ENCODE assay signal across 11 mouse cellular contexts in the genomic region with DNA sequence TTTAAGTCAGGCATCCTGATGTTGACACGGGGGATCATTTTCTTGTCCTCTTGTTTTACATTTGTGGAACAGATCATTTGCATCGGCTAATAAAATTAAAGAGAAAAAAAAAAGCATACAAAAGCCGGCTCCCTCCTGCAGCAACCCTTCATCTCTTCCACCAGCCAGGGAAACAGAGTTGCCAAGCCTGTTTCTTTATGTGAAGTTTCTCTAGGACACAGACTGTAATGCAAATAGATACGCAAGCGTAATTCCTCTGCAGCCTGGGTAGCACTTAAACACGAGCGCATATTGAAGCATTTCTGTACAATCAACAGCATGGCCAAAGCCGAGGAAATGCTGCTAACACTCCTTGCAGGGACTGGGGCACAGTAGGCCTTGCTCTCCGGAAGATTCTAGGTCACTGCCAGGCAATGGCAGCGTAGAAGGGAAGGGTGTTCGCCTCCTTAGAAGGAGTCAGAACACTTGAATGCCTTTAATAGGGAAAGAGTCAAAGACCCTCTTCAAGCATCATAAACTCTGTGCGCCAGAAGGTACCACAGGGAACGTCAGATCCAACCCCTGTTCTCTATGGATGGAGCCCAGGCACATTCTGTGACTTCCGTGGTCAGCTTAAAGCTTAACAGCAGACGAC.
DNase-seq lines count a peak whose midpoint lies in the region; ATAC-seq and TF ChIP-seq lines count a peak whose summit lies in the region.
"Had no signal": no experiment of that assay in that cellular context is flagged by ENCODE, and none has a peak within 500 bp of the region (broad histone marks: within the 10 kb centered on the region; RNA-seq: fewer than 3 reads in every experiment).

No protein-coding gene starts in this region.

- no peaks in the 10 kb centered on the region for H3K36me3 ChIP-seq in heart, embryonic 10.5 days
- H3K36me3 ChIP-seq in lung, postnatal 0 days (ENCODE audit: insufficient read depth, low read length): no peaks in the 10 kb centered on the region
- no peaks in the 10 kb centered on the region for H3K36me3 ChIP-seq in liver, embryonic 13.5 days
- no peaks in the 10 kb centered on the region for H3K36me3 ChIP-seq in neural tube, embryonic 14.5 days (ENCODE audit: control insufficient read depth, insufficient read depth, low read length)

- no peak for DNase-seq in heart, embryonic 10.5 days (ENCODE audit: low spot score)
- no peak for DNase-seq in heart, adult 18-20 months
- peak; percentile 41 for DNase-seq in lung, postnatal 0 days (ENCODE audit: low spot score)
- no peak for DNase-seq in lung, postnatal 4 days
- no peak for DNase-seq in liver, embryonic 13.5 days
- no peak for DNase-seq in left cerebral cortex, adult 9 months (ENCODE audit: low spot score in 2 of 2)
- DNase-seq in spleen, postnatal 4 days (ENCODE audit: low spot score in 2 of 2): no peak
- DNase-seq: B cell, adult 2 months; cerebellum, postnatal 25 days; kidney, adult 18-20 months had no signal

- ATAC-seq in lung, postnatal 0 days: 0 out of 2 replicates have a peak, but pooled peaks have one; percentile 6
- ATAC-seq in liver, embryonic 13.5 days (ENCODE audit: low read depth): peak; percentile 15; the same call in 1 of the 2 replicates
- ATAC-seq in neural tube, embryonic 14.5 days (ENCODE audit: low read depth): peak; percentile 16; the same call in 1 of the 2 replicates

- 52% methylated on average over 15 of the region's 15 CpGs for WGBS in heart, embryonic 10.5 days
- WGBS in lung, postnatal 0 days: 46% methylated on average over 15 of the region's 15 CpGs
- WGBS in liver, embryonic 13.5 days (ENCODE audit: insufficient replicate concordance): 51% methylated on average over 15 of the region's 15 CpGs
- WGBS in neural tube, embryonic 14.5 days: 22% methylated on average over 15 of the region's 15 CpGs

- H3K4me2 ChIP-seq in lung, postnatal 0 days (replicated peaks; ENCODE audit: low read depth, low read length): 0 out of 2 replicates have a peak overlapping the region, but pooled peaks have one; percentile 5
- peak overlapping the region; percentile 47 for H3K4me2 ChIP-seq in liver, embryonic 13.5 days
- no peak overlapping the region for H3K4me2 ChIP-seq in neural tube, embryonic 14.5 days (ENCODE audit: low read depth, low read length)

- H3K9ac ChIP-seq in lung, postnatal 0 days (replicated peaks; ENCODE audit: low read depth): no peak overlapping the region
- 0 out of 2 replicates have a peak overlapping the region, but pooled peaks have one; percentile 27 for H3K9ac ChIP-seq in liver, embryonic 13.5 days
- no peak overlapping the region; the same call in 1 of the 2 replicates for H3K9ac ChIP-seq in neural tube, embryonic 14.5 days (replicated peaks; ENCODE audit: low read depth, low read length)

- TF ChIP-seq CTCF in lung, postnatal 0 days (IDR thresholded peaks at IDR 0.05): no peak

- peaks cover 22% of the 10 kb centered on the region for H3K4me1 ChIP-seq in heart, embryonic 10.5 days
- peaks cover 3% of the 10 kb centered on the region; the same call in 1 of the 2 replicates for H3K4me1 ChIP-seq in lung, postnatal 0 days (ENCODE audit: insufficient read depth, low read depth, low read length)
- H3K4me1 ChIP-seq in liver, embryonic 13.5 days (replicated peaks): peaks cover 22% of the 10 kb centered on the region
- peaks cover 16% of the 10 kb centered on the region; the same call in 1 of the 2 replicates for H3K4me1 ChIP-seq in neural tube, embryonic 14.5 days (ENCODE audit: control insufficient read depth, insufficient read depth, low read length)

- peak overlapping the region; percentile 39 for H3K4me3 ChIP-seq in heart, embryonic 10.5 days
- no peak overlapping the region for H3K4me3 ChIP-seq in lung, postnatal 0 days (ENCODE audit: low read depth, low read length)
- peak overlapping the region; percentile 15 for H3K4me3 ChIP-seq in liver, embryonic 13.5 days (replicated peaks)
- no peak overlapping the region for H3K4me3 ChIP-seq in neural tube, embryonic 14.5 days (ENCODE audit: low read depth, low read length)

- H3K27me3 ChIP-seq in heart, embryonic 10.5 days (ENCODE audit: insufficient read depth, poor library complexity, severe bottlenecking): peaks cover 6% of the 10 kb centered on the region; the same call in 1 of the 2 replicates
- no peaks in the 10 kb centered on the region for H3K27me3 ChIP-seq in lung, postnatal 0 days (replicated peaks; ENCODE audit: insufficient read depth, low read length)
- no peaks in the 10 kb centered on the region for H3K27me3 ChIP-seq in liver, embryonic 13.5 days
- H3K27me3 ChIP-seq in neural tube, embryonic 14.5 days (ENCODE audit: control insufficient read depth, insufficient read depth, low read length): no peaks in the 10 kb centered on the region

- peak overlapping the region; percentile 52 for H3K27ac ChIP-seq in heart, embryonic 10.5 days
- no peak overlapping the region for H3K27ac ChIP-seq in lung, postnatal 0 days (ENCODE audit: low read length)
- H3K27ac ChIP-seq in liver, embryonic 13.5 days: no peak overlapping the region
- H3K27ac ChIP-seq in neural tube, embryonic 14.5 days (ENCODE audit: low read depth, low read length): no peak overlapping the region

- TF ChIP-seq EP300 in lung, postnatal 0 days (IDR thresholded peaks at IDR 0.05): no peak

- no peaks in the 10 kb centered on the region for H3K9me3 ChIP-seq in heart, embryonic 10.5 days
- H3K9me3 ChIP-seq in lung, postnatal 0 days (ENCODE audit: low read length): no peaks in the 10 kb centered on the region
- no peaks in the 10 kb centered on the region for H3K9me3 ChIP-seq in liver, embryonic 13.5 days (replicated peaks)
- H3K9me3 ChIP-seq in neural tube, embryonic 14.5 days (ENCODE audit: control insufficient read depth, low read length): no peaks in the 10 kb centered on the region

Comparison
In these comparisons a context has a peak if more than half of its experiments do, and no peak if none do; other contexts are left out.
1. H3K4me3 ChIP-seq: peak in heart, embryonic 10.5 days (single experiment) and liver, embryonic 13.5 days (single experiment); none in lung, postnatal 0 days (single experiment) and neural tube, embryonic 14.5 days (single experiment).
2. Peak in every context shown above with its lines, with median percentiles within 50 percentile points of each other: ATAC-seq.